Mouse (Mus musculus): ENCODE data around the gene Fam120a. TPM values are rescaled to one million over a fixed set of nuclear protein-coding genes. Genes with fewer than 3 reads are reported as not detected.

The Fam120a gene
- total and polyA plus RNA-seq, 3 experiments: 66.2 to 119 (median 82.7) TPM

DNA sequence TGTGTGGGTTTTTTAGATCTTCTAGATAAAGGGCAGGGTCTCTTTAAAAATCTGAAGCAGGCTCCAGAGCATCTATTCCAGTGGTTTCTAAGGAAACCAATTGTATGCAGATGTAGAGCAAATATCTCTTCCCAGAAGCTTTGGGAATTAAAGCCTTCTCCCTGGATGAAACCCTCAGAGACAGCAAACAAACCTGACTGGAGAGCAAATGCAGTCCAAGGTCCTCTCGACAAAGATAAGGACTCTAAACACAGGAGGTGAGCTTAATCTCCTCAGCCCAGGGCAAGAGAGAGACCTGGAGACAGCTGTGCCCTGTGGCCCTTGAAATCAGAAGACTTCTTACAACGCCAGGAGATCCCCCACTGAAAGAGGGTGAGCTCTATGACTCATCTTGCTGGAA, 114.3 kb downstream of the Fam120a start:
- DNase-seq (ENCODE audit: low read depth, low spot score): peak; percentile 52
- Histone ChIP-seq H3K4me1 (ENCODE audit: control insufficient read depth in 1 of 2, insufficient read depth in 2 of 2, low read length in 2 of 2) (peaks cover 5 to 10% of the 10 kb centered on the region in 2 experiments; a peak in 2 of 4 replicates), H3K27me3 (ENCODE audit: control insufficient read depth in 1 of 2, insufficient read depth in 2 of 2, low read length in 2 of 2) (no peaks in the 10 kb centered on the region), H3K36me3 (ENCODE audit: control insufficient read depth in 1 of 2, insufficient read depth in 2 of 2, low read length in 2 of 2) (peaks cover 0 to 10% of the 10 kb centered on the region in 2 experiments; a peak in 3 of 4 replicates), H3K4me3 (ENCODE audit: control insufficient read depth in 1 of 2, insufficient read depth in 1 of 2, low read depth in 2 of 2, low read length in 2 of 2) (no peak overlapping the region), H3K9me3 (replicated peaks; ENCODE audit: insufficient read depth, low read length) (no peaks in the 10 kb centered on the region), H3K79me2 (ENCODE audit: control insufficient read depth, insufficient read depth, low read length, poor library complexity) (peaks cover 14% of the 10 kb centered on the region; the same call in 1 of the 2 replicates), H3K27ac (ENCODE audit: control insufficient read depth, low read depth, low read length) (no peak overlapping the region), H3K9ac (ENCODE audit: control insufficient read depth, low read depth, low read length, poor library complexity, severe bottlenecking) (no peak overlapping the region)
- TF ChIP-seq JUND (IDR thresholded peaks at IDR 0.05; ENCODE audit: low read depth, low read length): no peak
- no peak for TF ChIP-seq SIN3A (IDR thresholded peaks at IDR 0.05; ENCODE audit: low read length)
- no peak for TF ChIP-seq ZKSCAN1 (IDR thresholded peaks at IDR 0.05; ENCODE audit: low read depth, low read length)
- no peak for TF ChIP-seq ZNF384 (IDR thresholded peaks at IDR 0.05; ENCODE audit: low read depth, low read length)
- peak; percentile 54 for TF ChIP-seq TAL1 (IDR thresholded peaks at IDR 0.05; ENCODE audit: low read length)
- peak; percentile 8 to 27; a peak in 1 of 4 replicates for TF ChIP-seq EP300 (IDR thresholded peaks at IDR 0.05; ENCODE audit: low read depth in 1 of 2, low read length in 2 of 2)
- no peak for TF ChIP-seq USF2 (IDR thresholded peaks at IDR 0.05; ENCODE audit: borderline replicate concordance in 1 of 2, insufficient read depth in 1 of 2, low read depth in 1 of 2, low read length in 2 of 2)
- TF ChIP-seq TCF12 (IDR thresholded peaks at IDR 0.05; ENCODE audit: low read depth, low read length): 0 out of 2 replicates have a peak, but pooled peaks have one; percentile 4
- peak; percentile 46 for TF ChIP-seq GATA1 (IDR thresholded peaks at IDR 0.05; ENCODE audit: low read depth, low read length)

DNA sequence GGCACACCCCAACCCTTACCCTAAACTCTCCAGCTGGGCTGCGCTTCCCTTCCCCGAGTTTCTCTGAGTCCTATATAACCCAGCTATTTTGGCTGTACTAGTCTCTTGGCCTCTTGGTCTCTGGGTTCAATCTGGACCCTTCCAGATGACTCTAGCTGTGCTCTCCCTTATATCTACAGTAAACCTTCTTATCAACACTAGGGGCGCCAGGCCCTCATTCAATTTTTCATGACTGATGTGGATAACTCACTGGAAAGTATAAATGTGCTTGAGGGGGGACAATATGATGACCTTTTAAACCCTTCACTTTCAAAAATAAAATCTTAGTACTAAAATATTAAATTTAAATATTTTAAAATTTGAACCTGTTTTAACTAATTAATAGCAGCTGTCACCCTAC, 115.0 kb downstream of the Fam120a start:
- no peak overlapping the region for H3K4me3 ChIP-seq (ENCODE audit: control insufficient read depth in 1 of 2, insufficient read depth in 1 of 2, low read depth in 2 of 2, low read length in 2 of 2)
- peak; percentile 39 for DNase-seq (ENCODE audit: low read depth, low spot score)
- H3K36me3 ChIP-seq (ENCODE audit: control insufficient read depth in 1 of 2, insufficient read depth in 2 of 2, low read length in 2 of 2): peaks cover 0 to 10% of the 10 kb centered on the region in 2 experiments; a peak in 3 of 4 replicates
- peaks cover 17% of the 10 kb centered on the region; the same call in 1 of the 2 replicates for H3K79me2 ChIP-seq (ENCODE audit: control insufficient read depth, insufficient read depth, low read length, poor library complexity)
- H3K4me1 ChIP-seq (ENCODE audit: control insufficient read depth in 1 of 2, insufficient read depth in 2 of 2, low read length in 2 of 2): peaks cover 5 to 10% of the 10 kb centered on the region in 2 experiments; a peak in 2 of 4 replicates
- no peaks in the 10 kb centered on the region for H3K27me3 ChIP-seq (ENCODE audit: control insufficient read depth in 1 of 2, insufficient read depth in 2 of 2, low read length in 2 of 2)
- H3K9me3 ChIP-seq (replicated peaks; ENCODE audit: insufficient read depth, low read length): no peaks in the 10 kb centered on the region
- no peak overlapping the region for H3K27ac ChIP-seq (ENCODE audit: control insufficient read depth, low read depth, low read length)
- TF ChIP-seq CTCF (IDR thresholded peaks at IDR 0.05 in 2 of 3, conservative IDR thresholded peaks at IDR 0.05 in 1 of 3; ENCODE audit: control insufficient read depth in 1 of 3, insufficient read depth in 1 of 3, low read depth in 2 of 3, low read length in 3 of 3, poor library complexity in 1 of 3, severe bottlenecking in 1 of 3) (peak in 2 of 3 experiments; percentile 24 to 57; a peak in 3 of 6 replicates), SMC3 (IDR thresholded peaks at IDR 0.05; ENCODE audit: low read depth, low read length) (peak; percentile 24; the same call in 1 of the 2 replicates), GABPA (IDR thresholded peaks at IDR 0.05; ENCODE audit: low read depth, low read length) (no peak), RAD21 (IDR thresholded peaks at IDR 0.05; ENCODE audit: low read depth, low read length) (peak; percentile 50), USF2 (IDR thresholded peaks at IDR 0.05; ENCODE audit: borderline replicate concordance in 1 of 2, insufficient read depth in 1 of 2, low read depth in 1 of 2, low read length in 2 of 2) (no peak)
- H3K9ac ChIP-seq (ENCODE audit: control insufficient read depth, low read depth, low read length, poor library complexity, severe bottlenecking): no peak overlapping the region

DNA sequence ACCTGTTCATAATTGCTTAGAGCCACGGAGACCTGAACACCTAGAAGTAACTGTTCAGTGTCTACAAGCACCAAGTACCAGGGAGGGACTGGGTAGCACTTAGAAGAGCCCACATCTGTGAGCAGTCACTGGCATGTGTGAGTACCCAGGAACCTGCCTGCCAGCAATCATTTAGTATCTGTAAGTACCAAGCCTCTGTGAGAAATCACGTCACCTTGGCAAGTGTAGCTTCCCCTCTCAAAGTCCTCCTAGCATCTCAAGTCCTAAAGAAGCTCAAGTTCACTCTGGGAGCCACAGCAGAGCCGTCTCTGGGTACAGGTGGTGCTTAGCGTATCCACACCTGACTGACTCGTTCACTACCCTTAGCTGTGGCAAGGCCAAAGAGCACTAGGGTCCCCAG, 116.1 kb downstream of the Fam120a start:
- peaks cover 5 to 10% of the 10 kb centered on the region in 2 experiments; a peak in 2 of 4 replicates for H3K4me1 ChIP-seq (ENCODE audit: control insufficient read depth in 1 of 2, insufficient read depth in 2 of 2, low read length in 2 of 2)
- no peaks in the 10 kb centered on the region for H3K9me3 ChIP-seq (replicated peaks; ENCODE audit: insufficient read depth, low read length)
- no peak overlapping the region for H3K9ac ChIP-seq (ENCODE audit: control insufficient read depth, low read depth, low read length, poor library complexity, severe bottlenecking)
- TF ChIP-seq ZMIZ1 (IDR thresholded peaks at IDR 0.05; ENCODE audit: low read depth, low read length) (no peak), USF2 (IDR thresholded peaks at IDR 0.05; ENCODE audit: borderline replicate concordance in 1 of 2, insufficient read depth in 1 of 2, low read depth in 1 of 2, low read length in 2 of 2) (no peak), POLR2A (IDR thresholded peaks at IDR 0.05; ENCODE audit: control insufficient read depth in 1 of 2, insufficient read depth in 1 of 2, low read depth in 1 of 2, low read length in 2 of 2, poor library complexity in 1 of 2) (no peak), BHLHE40 (IDR thresholded peaks at IDR 0.05; ENCODE audit: borderline replicate concordance, low read depth, low read length) (no peak), TBP (IDR thresholded peaks at IDR 0.05; ENCODE audit: low read depth, low read length) (no peak), UBTF (IDR thresholded peaks at IDR 0.05; ENCODE audit: borderline replicate concordance, insufficient read depth, low read depth, low read length) (no peak)
- H3K4me3 ChIP-seq (ENCODE audit: control insufficient read depth in 1 of 2, insufficient read depth in 1 of 2, low read depth in 2 of 2, low read length in 2 of 2): no peak overlapping the region
- H3K79me2 ChIP-seq (ENCODE audit: control insufficient read depth, insufficient read depth, low read length, poor library complexity): peaks cover 17% of the 10 kb centered on the region; the same call in 1 of the 2 replicates
- no peak for DNase-seq (ENCODE audit: low read depth, low spot score)
- H3K27ac ChIP-seq (ENCODE audit: control insufficient read depth, low read depth, low read length): no peak overlapping the region
- H3K36me3 ChIP-seq (ENCODE audit: control insufficient read depth in 1 of 2, insufficient read depth in 2 of 2, low read length in 2 of 2): peaks cover 0 to 10% of the 10 kb centered on the region in 2 experiments; a peak in 3 of 4 replicates
- H3K27me3 ChIP-seq (ENCODE audit: control insufficient read depth in 1 of 2, insufficient read depth in 2 of 2, low read length in 2 of 2): no peaks in the 10 kb centered on the region

Measured in MEL (cell line).